Mouse (Mus musculus): ENCODE measurements around the gene Crtc2. TPM values are rescaled to one million over a fixed set of nuclear protein-coding genes. Genes with fewer than 3 reads are reported as not detected.
A peak's percentile ranks its signal among the peaks of the same experiment; 100 is the strongest.

The Crtc2 gene
- total and polyA plus RNA-seq, 3 experiments = 7.1 to 66.9 TPM; not detected in 1

- TF ChIP-seq MAFK (IDR thresholded peaks at IDR 0.05; ENCODE audit: borderline replicate concordance, low read depth, low read length) (no peak), NELFE (IDR thresholded peaks at IDR 0.05; ENCODE audit: low read depth, low read length) (peak; percentile 96), JUND (IDR thresholded peaks at IDR 0.05; ENCODE audit: low read depth, low read length) (no peak), POLR2A (IDR thresholded peaks at IDR 0.05; ENCODE audit: control insufficient read depth in 1 of 2, insufficient read depth in 1 of 2, low read depth in 1 of 2, low read length in 2 of 2, poor library complexity in 1 of 2) (peak; percentile 64 to 96), NRF1 (IDR thresholded peaks at IDR 0.05; ENCODE audit: insufficient read depth, low read depth, low read length, poor library complexity, severe bottlenecking) (0 out of 2 replicates have a peak, but pooled peaks have one; percentile 33)
These were observed 38.6 kb downstream of the Crtc2 start, which contains the start of gene Gatad2b (continued) for GRCm38 (mm10) chr3:90292345-90293275.

GRCm38 (mm10) chr3:90293352-90294063 is 39.5 kb downstream of the Crtc2 start:
- peak overlapping the region; percentile 91 for H3K27ac ChIP-seq (ENCODE audit: control insufficient read depth, low read depth, low read length)
- peaks cover 54% of the 10 kb centered on the region for H3K79me2 ChIP-seq (ENCODE audit: control insufficient read depth, insufficient read depth, low read length, poor library complexity)
- H3K9me3 ChIP-seq (replicated peaks; ENCODE audit: insufficient read depth, low read length) = no peaks in the 10 kb centered on the region
- H3K4me3 ChIP-seq (ENCODE audit: control insufficient read depth in 1 of 2, insufficient read depth in 1 of 2, low read depth in 2 of 2, low read length in 2 of 2) = peak overlapping the region; percentile 99
- no peaks in the 10 kb centered on the region for H3K27me3 ChIP-seq (ENCODE audit: control insufficient read depth in 1 of 2, insufficient read depth in 2 of 2, low read length in 2 of 2)
- peak; percentile 84 for DNase-seq (ENCODE audit: low read depth, low spot score)
- peaks cover 0 to 46% of the 10 kb centered on the region in 2 experiments; a peak in 2 of 4 replicates for H3K36me3 ChIP-seq (ENCODE audit: control insufficient read depth in 1 of 2, insufficient read depth in 2 of 2, low read length in 2 of 2)
- peaks cover 14 to 15% of the 10 kb centered on the region in 2 experiments for H3K4me1 ChIP-seq (ENCODE audit: control insufficient read depth in 1 of 2, insufficient read depth in 2 of 2, low read length in 2 of 2)
- peak overlapping the region; percentile 99 for H3K9ac ChIP-seq (ENCODE audit: control insufficient read depth, low read depth, low read length, poor library complexity, severe bottlenecking)
- no peak for TF ChIP-seq MYB (IDR thresholded peaks at IDR 0.05; ENCODE audit: low read depth, low read length)
- TF ChIP-seq POLR2AphosphoS5 (IDR thresholded peaks at IDR 0.05; ENCODE audit: borderline replicate concordance, low read depth, low read length) = no peak
- no peak for TF ChIP-seq JUND (IDR thresholded peaks at IDR 0.05; ENCODE audit: low read depth, low read length)
- no peak for TF ChIP-seq UBTF (IDR thresholded peaks at IDR 0.05; ENCODE audit: borderline replicate concordance, insufficient read depth, low read depth, low read length)
- TF ChIP-seq MAFK (IDR thresholded peaks at IDR 0.05; ENCODE audit: borderline replicate concordance, low read depth, low read length) = no peak
- TF ChIP-seq USF1 (IDR thresholded peaks at IDR 0.05; ENCODE audit: low read depth, low read length) = no peak
- TF ChIP-seq MEF2A (IDR thresholded peaks at IDR 0.05; ENCODE audit: extremely low read depth, insufficient replicate concordance, low read depth, low read length, poor library complexity, severe bottlenecking) = peak; percentile 9; the same call in 1 of the 2 replicates
- no peak for TF ChIP-seq ZKSCAN1 (IDR thresholded peaks at IDR 0.05; ENCODE audit: low read depth, low read length)
- TF ChIP-seq USF2 (IDR thresholded peaks at IDR 0.05; ENCODE audit: borderline replicate concordance in 1 of 2, insufficient read depth in 1 of 2, low read depth in 1 of 2, low read length in 2 of 2) = no peak; a peak in 1 of 4 replicates
- peak; percentile 18; the same call in 1 of the 2 replicates for TF ChIP-seq NRF1 (IDR thresholded peaks at IDR 0.05; ENCODE audit: insufficient read depth, low read depth, low read length, poor library complexity, severe bottlenecking)
- TF ChIP-seq MXI1 (IDR thresholded peaks at IDR 0.05; ENCODE audit: low read depth, low read length) = no peak; the same call in 1 of the 2 replicates
- peak; percentile 7; the same call in 1 of the 2 replicates for TF ChIP-seq TCF12 (IDR thresholded peaks at IDR 0.05; ENCODE audit: low read depth, low read length)
- no peak for TF ChIP-seq EP300 (IDR thresholded peaks at IDR 0.05; ENCODE audit: low read depth in 1 of 2, low read length in 2 of 2)
- TF ChIP-seq CHD1 (IDR thresholded peaks at IDR 0.05; ENCODE audit: low read depth, low read length) = no peak
- 0 out of 2 replicates have a peak, but pooled peaks have one; percentile 50 for TF ChIP-seq MAZ (IDR thresholded peaks at IDR 0.05; ENCODE audit: low read depth, low read length)
- no peak for TF ChIP-seq ZMIZ1 (IDR thresholded peaks at IDR 0.05; ENCODE audit: low read depth, low read length)
- TF ChIP-seq NELFE (IDR thresholded peaks at IDR 0.05; ENCODE audit: low read depth, low read length) = peak; percentile 44
- TF ChIP-seq GATA1 (IDR thresholded peaks at IDR 0.05; ENCODE audit: low read depth, low read length) = no peak
- TF ChIP-seq TBP (IDR thresholded peaks at IDR 0.05; ENCODE audit: low read depth, low read length) = no peak
- TF ChIP-seq CHD2 (IDR thresholded peaks at IDR 0.05; ENCODE audit: low read length) = peak; percentile 35; the same call in 1 of the 2 replicates
- no peak for TF ChIP-seq POLR2AphosphoS2 (IDR thresholded peaks at IDR 0.05; ENCODE audit: low read length)
- no peak for TF ChIP-seq BHLHE40 (IDR thresholded peaks at IDR 0.05; ENCODE audit: borderline replicate concordance, low read depth, low read length)
- no peak for TF ChIP-seq TAL1 (IDR thresholded peaks at IDR 0.05; ENCODE audit: low read length)
- TF ChIP-seq HCFC1 (IDR thresholded peaks at IDR 0.05; ENCODE audit: low read depth, low read length) = peak; percentile 8
- TF ChIP-seq ELF1 (IDR thresholded peaks at IDR 0.05; ENCODE audit: low read depth, low read length) = 0 out of 2 replicates have a peak, but pooled peaks have one; percentile 6
- peak; percentile 44 to 78; a peak in 3 of 4 replicates for TF ChIP-seq POLR2A (IDR thresholded peaks at IDR 0.05; ENCODE audit: control insufficient read depth in 1 of 2, insufficient read depth in 1 of 2, low read depth in 1 of 2, low read length in 2 of 2, poor library complexity in 1 of 2)
- TF ChIP-seq RAD21 (IDR thresholded peaks at IDR 0.05; ENCODE audit: low read depth, low read length) = no peak
- no peak for TF ChIP-seq MYC (IDR thresholded peaks at IDR 0.05; ENCODE audit: low read depth, low read length)
